Comparison of ENCODE assay signal across 9 mouse cellular contexts in genomic region chr1:51509083-51509482, GRCm38 (mm10). TPM values are rescaled to one million over a fixed set of nuclear protein-coding genes. Genes with fewer than 3 reads are reported as not detected.
A peak's percentile ranks its signal among the peaks of the same experiment; 100 is the strongest.
DNase-seq lines count a peak whose midpoint lies in the region; ATAC-seq lines count a peak whose summit lies in the region.
"Had no signal": no experiment of that assay in that cellular context is flagged by ENCODE, and none has a peak within 500 bp of the region (broad histone marks: within the 10 kb centered on the region; RNA-seq: fewer than 3 reads in every experiment).

No protein-coding gene starts in this region.

- no peak overlapping the region for H3K27ac ChIP-seq in midbrain, embryonic 10.5 days (replicated peaks)
- H3K27ac ChIP-seq in midbrain, embryonic 11.5 days (ENCODE audit: low read depth, low read length): no peak overlapping the region
- H3K27ac ChIP-seq in intestine, embryonic 14.5 days (ENCODE audit: low read depth): peak overlapping the region; percentile 22
- H3K27ac ChIP-seq in liver, embryonic 15.5 days (replicated peaks): peak overlapping the region; percentile 55
- peak overlapping the region; percentile 73 for H3K27ac ChIP-seq in stomach, embryonic 16.5 days (ENCODE audit: low read length)

- H3K4me1 ChIP-seq in midbrain, embryonic 10.5 days: peaks cover 15% of the 10 kb centered on the region
- no peaks in the 10 kb centered on the region for H3K4me1 ChIP-seq in midbrain, embryonic 11.5 days (ENCODE audit: control insufficient read depth, insufficient read depth, low read length)
- no peaks in the 10 kb centered on the region for H3K4me1 ChIP-seq in intestine, embryonic 14.5 days (replicated peaks; ENCODE audit: control insufficient read depth, insufficient read depth, low read length)
- H3K4me1 ChIP-seq in liver, embryonic 15.5 days (replicated peaks): peaks cover 10% of the 10 kb centered on the region; the same call in 1 of the 2 replicates
- H3K4me1 ChIP-seq in stomach, embryonic 16.5 days (ENCODE audit: control insufficient read depth, insufficient read depth, low read length): peaks cover 14% of the 10 kb centered on the region

- no peaks in the 10 kb centered on the region for H3K36me3 ChIP-seq in midbrain, embryonic 10.5 days
- H3K36me3 ChIP-seq in midbrain, embryonic 11.5 days (ENCODE audit: control insufficient read depth, insufficient read depth, low read length): no peaks in the 10 kb centered on the region
- no peaks in the 10 kb centered on the region for H3K36me3 ChIP-seq in intestine, embryonic 14.5 days (ENCODE audit: control insufficient read depth, insufficient read depth, low read length)
- H3K36me3 ChIP-seq in liver, embryonic 15.5 days (replicated peaks): no peaks in the 10 kb centered on the region
- no peaks in the 10 kb centered on the region for H3K36me3 ChIP-seq in stomach, embryonic 16.5 days (ENCODE audit: control insufficient read depth, insufficient read depth, low read length)

- no peak for ATAC-seq in midbrain, embryonic 11.5 days (ENCODE audit: low FRiP score)
- peak; percentile 96 for ATAC-seq in intestine, embryonic 14.5 days (replicated peaks; ENCODE audit: low FRiP score, low TSS enrichment, low read depth)
- ATAC-seq in liver, embryonic 15.5 days (ENCODE audit: insufficient read depth): peak; percentile 74
- peak; percentile 93 for ATAC-seq in stomach, embryonic 16.5 days (ENCODE audit: insufficient read depth, low FRiP score)

- DNase-seq in midbrain, embryonic 10.5 days (ENCODE audit: low spot score): peak; percentile 15
- DNase-seq in midbrain, embryonic 11.5 days (ENCODE audit: low spot score, missing footprints): no peak
- DNase-seq in c-Kit-positive CD71-negative TER-119-negative erythroid progenitor cells, embryonic 14.5 days (ENCODE audit: low read depth): peak; percentile 70
- DNase-seq in intestine, embryonic 14.5 days (ENCODE audit: low spot score): peak; percentile 62
- DNase-seq in cerebellum, adult 9-11 months: no peak
- no peak for DNase-seq in right cerebral cortex, postnatal 25 days

- no peaks in the 10 kb centered on the region for H3K27me3 ChIP-seq in midbrain, embryonic 10.5 days (ENCODE audit: low read depth, poor library complexity, severe bottlenecking)
- no peaks in the 10 kb centered on the region for H3K27me3 ChIP-seq in midbrain, embryonic 11.5 days (ENCODE audit: control insufficient read depth, insufficient read depth, low read length)
- no peaks in the 10 kb centered on the region for H3K27me3 ChIP-seq in intestine, embryonic 14.5 days (replicated peaks; ENCODE audit: control insufficient read depth, insufficient read depth, low read length)
- no peaks in the 10 kb centered on the region for H3K27me3 ChIP-seq in liver, embryonic 15.5 days
- no peaks in the 10 kb centered on the region for H3K27me3 ChIP-seq in stomach, embryonic 16.5 days (ENCODE audit: control insufficient read depth, insufficient read depth, low read length)

- H3K4me2 ChIP-seq in midbrain, embryonic 11.5 days: no peak overlapping the region
- no peak overlapping the region for H3K4me2 ChIP-seq in intestine, embryonic 14.5 days (ENCODE audit: low read length)
- H3K4me2 ChIP-seq in liver, embryonic 15.5 days: no peak overlapping the region
- H3K4me2 ChIP-seq in stomach, embryonic 16.5 days (ENCODE audit: low read depth, low read length): peak overlapping the region; percentile 10; the same call in 1 of the 2 replicates

- H3K4me3 ChIP-seq in midbrain, embryonic 10.5 days: no peak overlapping the region
- H3K4me3 ChIP-seq in midbrain, embryonic 11.5 days (ENCODE audit: low read depth, low read length): no peak overlapping the region
- no peak overlapping the region for H3K4me3 ChIP-seq in intestine, embryonic 14.5 days (ENCODE audit: low read depth, low read length)
- no peak overlapping the region for H3K4me3 ChIP-seq in liver, embryonic 15.5 days (replicated peaks)
- H3K4me3 ChIP-seq in stomach, embryonic 16.5 days (replicated peaks; ENCODE audit: low read length): no peak overlapping the region
- H3K4me3 ChIP-seq: erythroblast, embryonic 14.5 days had no signal

- no peaks in the 10 kb centered on the region for H3K9me3 ChIP-seq in midbrain, embryonic 10.5 days (replicated peaks)
- no peaks in the 10 kb centered on the region for H3K9me3 ChIP-seq in midbrain, embryonic 11.5 days (ENCODE audit: control insufficient read depth, low read length)
- H3K9me3 ChIP-seq in intestine, embryonic 14.5 days (ENCODE audit: control insufficient read depth, low read length): no peaks in the 10 kb centered on the region
- no peaks in the 10 kb centered on the region for H3K9me3 ChIP-seq in liver, embryonic 15.5 days (replicated peaks)
- H3K9me3 ChIP-seq in stomach, embryonic 16.5 days (replicated peaks; ENCODE audit: control insufficient read depth, low read length): no peaks in the 10 kb centered on the region

- no peak overlapping the region for H3K9ac ChIP-seq in midbrain, embryonic 11.5 days (ENCODE audit: low read length)
- H3K9ac ChIP-seq in intestine, embryonic 14.5 days (ENCODE audit: low read length): no peak overlapping the region
- H3K9ac ChIP-seq in liver, embryonic 15.5 days: no peak overlapping the region
- no peak overlapping the region for H3K9ac ChIP-seq in stomach, embryonic 16.5 days (ENCODE audit: low read length)

- 20% methylated on average over 7 of the region's 7 CpGs for WGBS in midbrain, embryonic 10.5 days
- 15% methylated on average over 7 of the region's 7 CpGs for whole genome bisulfite sequencing in midbrain, embryonic 11.5 days
- 5% methylated on average over 7 of the region's 7 CpGs for WGBS in intestine, embryonic 14.5 days
- WGBS in liver, embryonic 15.5 days (ENCODE audit: insufficient replicate concordance): 5% methylated on average over 7 of the region's 7 CpGs
- 8% methylated on average over 7 of the region's 7 CpGs for WGBS in stomach, embryonic 16.5 days

RNA-seq across cellular contexts. Expression of gene Nabp1, which starts 30.9 kb away (rescaled TPM):
- polyA plus RNA-seq in midbrain, embryonic 10.5 days (2016; fragmentation: Nextera tagmentation; extraction: Ambion mirVana): 7.3 and 7.8 TPM in 2 replicates
- polyA plus RNA-seq in midbrain, embryonic 11.5 days (2014; fragmentation: Nextera tagmentation; extraction: Ambion mirVana): 8.1 and 9.0 TPM in 2 replicates
- polyA plus RNA-seq in intestine, embryonic 14.5 days (2014; fragmentation: Nextera tagmentation; extraction: Ambion mirVana): 11.4 and 12.6 TPM in 2 replicates
- polyA plus RNA-seq in liver, embryonic 15.5 days (2015; fragmentation: Nextera tagmentation; extraction: Ambion mirVana): 7.6 and 8.9 TPM in 2 replicates
- polyA plus RNA-seq in stomach, embryonic 16.5 days (2015; fragmentation: Nextera tagmentation; extraction: Ambion mirVana): 23.0 and 24.3 TPM in 2 replicates

Comparison
In these comparisons a context has a peak if more than half of its experiments do, and no peak if none do; other contexts are left out.
1. DNase-seq: peak in midbrain, embryonic 10.5 days (single experiment), c-Kit-positive CD71-negative TER-119-negative erythroid progenitor cells, embryonic 14.5 days (single experiment) and intestine, embryonic 14.5 days (single experiment); none in midbrain, embryonic 11.5 days (single experiment), cerebellum, adult 9-11 months (single experiment) and right cerebral cortex, postnatal 25 days (single experiment).
2. H3K27ac ChIP-seq: peak in intestine, embryonic 14.5 days (single experiment), liver, embryonic 15.5 days (single experiment) and stomach, embryonic 16.5 days (single experiment); none in midbrain, embryonic 10.5 days (single experiment) and midbrain, embryonic 11.5 days (single experiment).